Mouse (Mus musculus) naive thymus-derived CD4-positive, alpha-beta T cell, adult 2 months (primary cell): ENCODE results near the gene Hus1b.

Experiments
- DNase-seq: peaks from one replicate; pipeline ENCODE4 v3.0.0-alpha.2; 2011; ENCODE audit warnings: low read depth

Gene Hus1b

GRCm38 (mm10) chr13:30947540-30947939 is at the start of gene Hus1b:
Hus1b (minus strand) TSS chr13:30947759.
- no peak for DNase-seq

GRCm38 (mm10) chr13:30994249-30994858 is 46.8 kb upstream of the Hus1b start:
- DNase-seq = no peak

- DNase-seq = peak; percentile 75
These were observed 46.3 kb upstream of the Hus1b start for GRCm38 (mm10) chr13:30993819-30994218.

GRCm38 (mm10) chr13:30990233-30990632 is 42.7 kb upstream of the Hus1b start:
- no peak for DNase-seq

- no peak for DNase-seq
These were observed 42.2 kb upstream of the Hus1b start for GRCm38 (mm10) chr13:30989710-30990109.

- no peak for DNase-seq
These were observed 40.1 kb upstream of the Hus1b start for GRCm38 (mm10) chr13:30987686-30988085.

GRCm38 (mm10) chr13:30986934-30987455 is 39.4 kb upstream of the Hus1b start:
- peak; percentile 28 for DNase-seq

- no peak for DNase-seq
These were observed 38.3 kb upstream of the Hus1b start for GRCm38 (mm10) chr13:30985598-30986466.

GRCm38 (mm10) chr13:30985275-30985597 is 37.7 kb upstream of the Hus1b start:
- DNase-seq = no peak

GRCm38 (mm10) chr13:30981666-30982065 is 34.1 kb upstream of the Hus1b start:
- peak; percentile 75 for DNase-seq

GRCm38 (mm10) chr13:30978224-30978623 is 30.7 kb upstream of the Hus1b start:
- no peak for DNase-seq

- no peak for DNase-seq
These were observed 29.1 kb upstream of the Hus1b start for GRCm38 (mm10) chr13:30976536-30977084.

GRCm38 (mm10) chr13:30974247-30974630 is 26.7 kb upstream of the Hus1b start:
- peak; percentile 19 for DNase-seq

- DNase-seq = peak; percentile 85
These were observed 26.1 kb upstream of the Hus1b start, which contains the start of the genes Exoc2 and Gm5447 for GRCm38 (mm10) chr13:30973501-30974246. Exoc2 (minus strand) TSS chr13:30974093. Gm5447 (plus strand) TSS chr13:30974204.

- DNase-seq = peak; percentile 84
These were observed 24.5 kb upstream of the Hus1b start for GRCm38 (mm10) chr13:30972102-30972501.

- DNase-seq = peak; percentile 28
These were observed 23.5 kb upstream of the Hus1b start for GRCm38 (mm10) chr13:30971047-30971446.

GRCm38 (mm10) chr13:30968311-30968710 is 20.8 kb upstream of the Hus1b start:
- no peak for DNase-seq

GRCm38 (mm10) chr13:30966507-30966911 is 18.9 kb upstream of the Hus1b start:
- DNase-seq = no peak

GRCm38 (mm10) chr13:30961932-30962331 is 14.4 kb upstream of the Hus1b start:
- no peak for DNase-seq

GRCm38 (mm10) chr13:30960714-30961113 is 13.2 kb upstream of the Hus1b start:
- no peak for DNase-seq

- no peak for DNase-seq
These were observed 6.0 kb upstream of the Hus1b start for GRCm38 (mm10) chr13:30953580-30953979.

- no peak for DNase-seq
These were observed 4.5 kb upstream of the Hus1b start for GRCm38 (mm10) chr13:30952044-30952443.
